Mouse (Mus musculus): ENCODE data around the gene Cdca3.

DNA sequence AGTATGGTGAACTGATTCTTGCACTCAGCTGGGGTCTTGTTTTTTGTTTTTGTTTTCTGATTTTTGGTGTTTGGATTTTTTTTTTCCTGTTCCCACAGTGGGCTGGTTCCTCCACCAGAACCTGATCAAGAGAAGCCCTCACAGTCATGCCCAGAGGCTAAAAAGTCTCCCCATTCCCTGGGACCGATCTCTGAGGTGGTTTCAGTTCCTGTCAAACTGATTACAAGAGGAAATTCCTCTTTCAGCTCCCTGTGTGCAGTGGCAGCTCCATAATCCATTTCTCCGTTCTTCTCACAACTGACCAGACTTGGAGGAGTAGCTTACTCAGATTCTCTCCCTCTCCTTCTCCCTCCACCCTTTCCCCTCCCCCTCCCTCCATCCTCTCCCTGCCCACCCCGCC is 45.0 kb downstream of the Cdca3 start:
- no peak for TF ChIP-seq CHD2 (IDR thresholded peaks at IDR 0.05; ENCODE audit: low read depth, low read length)
- no peak for TF ChIP-seq ZC3H11A (IDR thresholded peaks at IDR 0.05; ENCODE audit: borderline replicate concordance, low read depth, low read length)
- no peak for TF ChIP-seq ZNF384 (IDR thresholded peaks at IDR 0.05; ENCODE audit: low read depth, low read length)
- TF ChIP-seq HCFC1 (IDR thresholded peaks at IDR 0.05; ENCODE audit: borderline replicate concordance, insufficient read depth, low read length): no peak

Data from ES-E14 (cell line).